In genomic region chr7:19304501-19305412, GRCm38 (mm10) we compare ENCODE assay signal across 9 mouse cellular contexts. TPM values are rescaled to one million over a fixed set of nuclear protein-coding genes. Genes with fewer than 3 reads are reported as not detected.
DNase-seq lines count a peak whose midpoint lies in the region; ATAC-seq and TF ChIP-seq lines count a peak whose summit lies in the region.
"Had no signal": no experiment of that assay in that cellular context is flagged by ENCODE, and none has a peak within 500 bp of the region (broad histone marks: within the 10 kb centered on the region; RNA-seq: fewer than 3 reads in every experiment).

No protein-coding gene starts in this region.

- H3K36me3 ChIP-seq in liver, adult 2 months (ENCODE audit: control insufficient read depth, insufficient read depth, low read length) = no peaks in the 10 kb centered on the region
- no peaks in the 10 kb centered on the region for H3K36me3 ChIP-seq in forebrain, embryonic 12.5 days (replicated peaks)
- no peaks in the 10 kb centered on the region for H3K36me3 ChIP-seq in intestine, postnatal 0 days (ENCODE audit: control insufficient read depth, insufficient read depth)
- no peaks in the 10 kb centered on the region for H3K36me3 ChIP-seq in neural tube, embryonic 12.5 days

- H3K27me3 ChIP-seq in liver, adult 2 months (ENCODE audit: control insufficient read depth, insufficient read depth, low read length) = no peaks in the 10 kb centered on the region
- H3K27me3 ChIP-seq in forebrain, embryonic 12.5 days = peaks cover 73% of the 10 kb centered on the region
- H3K27me3 ChIP-seq in intestine, postnatal 0 days (replicated peaks; ENCODE audit: control insufficient read depth, insufficient read depth, low read length) = peaks cover 60% of the 10 kb centered on the region
- H3K27me3 ChIP-seq in neural tube, embryonic 12.5 days (replicated peaks) = peaks cover 70% of the 10 kb centered on the region

- no peak for TF ChIP-seq POLR2A in liver, adult 2 months (IDR thresholded peaks at IDR 0.05; ENCODE audit: extremely low read depth, insufficient read depth, low read length)

- 9% methylated on average over 48 of the region's 48 CpGs for WGBS in liver, adult 2 months
- 2% methylated on average over 48 of the region's 48 CpGs for WGBS in forebrain, embryonic 12.5 days
- 2% methylated on average over 48 of the region's 48 CpGs for WGBS in intestine, postnatal 0 days
- 2% methylated on average over 48 of the region's 48 CpGs for WGBS in neural tube, embryonic 12.5 days

- peak overlapping the region; percentile 53 for H3K4me2 ChIP-seq in forebrain, embryonic 12.5 days
- H3K4me2 ChIP-seq in intestine, postnatal 0 days (replicated peaks; ENCODE audit: low read depth) = peak overlapping the region; percentile 57
- peak overlapping the region; percentile 54 for H3K4me2 ChIP-seq in neural tube, embryonic 12.5 days (replicated peaks)

- ATAC-seq in forebrain, embryonic 12.5 days (ENCODE audit: low FRiP score) = no peak
- no peak for ATAC-seq in intestine, postnatal 0 days
- no peak for ATAC-seq in neural tube, embryonic 12.5 days (ENCODE audit: low FRiP score, low read depth)

- no peaks in the 10 kb centered on the region for H3K79me2 ChIP-seq in liver, adult 2 months (ENCODE audit: control insufficient read depth, insufficient read depth, low read length)

- no peak for DNase-seq in liver, adult 2 months (ENCODE audit: extremely low read depth, low read depth, low spot score)
- DNase-seq in liver = no peak
- DNase-seq in left cerebral cortex, postnatal 25 days (ENCODE audit: low spot score in 2 of 2) = no peak
- DNase-seq in frontal cortex, adult 2 months (ENCODE audit: extremely low spot score in 1 of 2, low spot score in 1 of 2) = no peak
- DNase-seq in urinary bladder, postnatal 36 days (ENCODE audit: low spot score in 2 of 2) = no peak

- intact Hi-C loops in left cerebral cortex, postnatal 25 days (cut with DNase I) = loop anchor here (5.0 kb wide), 1 partner anchor 127 kb away; the partner anchor contains the start of gene Eml2

- no peak for TF ChIP-seq CTCF in liver, adult 2 months (IDR thresholded peaks at IDR 0.05; ENCODE audit: low read depth, low read length)
- no peak for TF ChIP-seq CTCF in intestine, postnatal 0 days (IDR thresholded peaks at IDR 0.05; ENCODE audit: low read depth)

- H3K27ac ChIP-seq in liver, adult 2 months (replicated peaks; ENCODE audit: insufficient read depth, low read depth, low read length) = no peak overlapping the region
- H3K27ac ChIP-seq in forebrain, embryonic 12.5 days = no peak overlapping the region
- no peak overlapping the region for H3K27ac ChIP-seq in intestine, postnatal 0 days (ENCODE audit: low read depth, low read length)
- H3K27ac ChIP-seq in neural tube, embryonic 12.5 days = no peak overlapping the region

- H3K4me3 ChIP-seq in liver, adult 2 months (ENCODE audit: insufficient read depth, low read depth, low read length) = 0 out of 2 replicates have a peak overlapping the region, but pooled peaks have one; percentile 3
- H3K4me3 ChIP-seq in forebrain, embryonic 12.5 days (replicated peaks) = peak overlapping the region; percentile 38
- peak overlapping the region; percentile 39 for H3K4me3 ChIP-seq in intestine, postnatal 0 days (ENCODE audit: low read depth, low read length)
- peak overlapping the region; percentile 29 for H3K4me3 ChIP-seq in neural tube, embryonic 12.5 days

- H3K9ac ChIP-seq in liver, adult 2 months (ENCODE audit: low read depth, low read length) = no peak overlapping the region
- H3K9ac ChIP-seq in forebrain, embryonic 12.5 days = peak overlapping the region; percentile 41
- H3K9ac ChIP-seq in intestine, postnatal 0 days (ENCODE audit: low read depth, low read length) = 0 out of 2 replicates have a peak overlapping the region, but pooled peaks have one; percentile 2
- H3K9ac ChIP-seq in neural tube, embryonic 12.5 days = peak overlapping the region; percentile 33; the same call in 1 of the 2 replicates

- H3K4me1 ChIP-seq in liver, adult 2 months (ENCODE audit: control insufficient read depth, insufficient read depth, low read length) = no peaks in the 10 kb centered on the region
- H3K4me1 ChIP-seq in forebrain, embryonic 12.5 days = peaks cover 50% of the 10 kb centered on the region
- peaks cover 4% of the 10 kb centered on the region for H3K4me1 ChIP-seq in intestine, postnatal 0 days (replicated peaks; ENCODE audit: control insufficient read depth, insufficient read depth, low read length)
- H3K4me1 ChIP-seq in neural tube, embryonic 12.5 days = peaks cover 43% of the 10 kb centered on the region

- no peaks in the 10 kb centered on the region for H3K9me3 ChIP-seq in forebrain, embryonic 12.5 days
- H3K9me3 ChIP-seq in intestine, postnatal 0 days (ENCODE audit: control insufficient read depth) = no peaks in the 10 kb centered on the region
- no peaks in the 10 kb centered on the region for H3K9me3 ChIP-seq in neural tube, embryonic 12.5 days

RNA-seq across cellular contexts. Expression of gene Fosb, which starts 5.1 kb away (rescaled TPM):
- total RNA-seq in liver, adult 2 months (2014; rRNA removed) = 0.07 and 0.09 TPM in 2 replicates
- polyA plus RNA-seq in liver, adult 2 months (2012; rRNA removed) = 0.06 and 0.11 TPM in 2 replicates
- polyA plus RNA-seq in forebrain, embryonic 12.5 days (2016; fragmentation: Nextera tagmentation; extraction: Ambion mirVana) = 0.24 TPM in 1 of 2 replicates, not detected in the other
- polyA plus RNA-seq in intestine, postnatal 0 days (2015; fragmentation: Nextera tagmentation; extraction: Ambion mirVana) = 0.12 and 0.54 TPM in 2 replicates
- 0.08 TPM in 1 of 2 replicates, not detected in the other for polyA plus RNA-seq in neural tube, embryonic 12.5 days (2016; fragmentation: Nextera tagmentation; extraction: Ambion mirVana)
- total RNA-seq in left cerebral cortex, postnatal 25 days (2021) = 10 to 100 TPM; 21.0 to 26.0 TPM
- 6.3 and 22.4 TPM in 2 replicates for polyA plus RNA-seq in frontal cortex, adult 2 months (2012; rRNA removed)

RNA-seq across cellular contexts. Expression of gene Rtn2, which starts 22.3 kb away (rescaled TPM):
- total RNA-seq in liver, adult 2 months (2014; rRNA removed) = 0.27 and 0.65 TPM in 2 replicates
- 0.62 and 1.1 TPM in 2 replicates for polyA plus RNA-seq in liver, adult 2 months (2012; rRNA removed)
- polyA plus RNA-seq in forebrain, embryonic 12.5 days (2016; fragmentation: Nextera tagmentation; extraction: Ambion mirVana) = 70.3 and 74.1 TPM in 2 replicates
- 7.1 and 9.3 TPM in 2 replicates for polyA plus RNA-seq in intestine, postnatal 0 days (2015; fragmentation: Nextera tagmentation; extraction: Ambion mirVana)
- polyA plus RNA-seq in neural tube, embryonic 12.5 days (2016; fragmentation: Nextera tagmentation; extraction: Ambion mirVana) = 91.1 and 99.1 TPM in 2 replicates
- total RNA-seq in left cerebral cortex, postnatal 25 days (2021) = 100 to 1,000 TPM; 112 TPM
- 128 and 135 TPM in 2 replicates for polyA plus RNA-seq in frontal cortex, adult 2 months (2012; rRNA removed)
- total RNA-seq: hematopoietic stem cell, adult 5-6 weeks had no signal

RNA-seq across cellular contexts. Expression of gene Ppm1n, which starts 24.9 kb away (rescaled TPM):
- total RNA-seq in liver, adult 2 months (2014; rRNA removed) = 0.20 TPM in 1 of 2 replicates, not detected in the other
- polyA plus RNA-seq in liver, adult 2 months (2012; rRNA removed) = 0.13 TPM in 1 of 2 replicates, not detected in the other
- polyA plus RNA-seq in forebrain, embryonic 12.5 days (2016; fragmentation: Nextera tagmentation; extraction: Ambion mirVana) = 0.19 TPM in 1 of 2 replicates, not detected in the other
- 0.12 and 0.14 TPM in 2 replicates for polyA plus RNA-seq in intestine, postnatal 0 days (2015; fragmentation: Nextera tagmentation; extraction: Ambion mirVana)
- polyA plus RNA-seq in neural tube, embryonic 12.5 days (2016; fragmentation: Nextera tagmentation; extraction: Ambion mirVana) = 0.20 TPM in 1 of 2 replicates, not detected in the other
- under 1 TPM in 1 of 2 experiments, not detected in 1; 0.55 TPM for total RNA-seq in left cerebral cortex, postnatal 25 days (2021)
- 0.48 and 0.62 TPM in 2 replicates for polyA plus RNA-seq in frontal cortex, adult 2 months (2012; rRNA removed)
- total RNA-seq: hematopoietic stem cell, adult 5-6 weeks had no signal

RNA-seq across cellular contexts. Expression of gene Vasp, which starts 33.1 kb away (rescaled TPM):
- 6.3 and 11.3 TPM in 2 replicates for total RNA-seq in liver, adult 2 months (2014; rRNA removed)
- polyA plus RNA-seq in liver, adult 2 months (2012; rRNA removed) = 24.2 and 37.1 TPM in 2 replicates
- polyA plus RNA-seq in forebrain, embryonic 12.5 days (2016; fragmentation: Nextera tagmentation; extraction: Ambion mirVana) = 42.4 and 43.0 TPM in 2 replicates
- polyA plus RNA-seq in intestine, postnatal 0 days (2015; fragmentation: Nextera tagmentation; extraction: Ambion mirVana) = 98.5 and 106 TPM in 2 replicates
- polyA plus RNA-seq in neural tube, embryonic 12.5 days (2016; fragmentation: Nextera tagmentation; extraction: Ambion mirVana) = 53.4 and 56.3 TPM in 2 replicates
- 10 to 100 TPM; 13.1 to 14.3 TPM for total RNA-seq in left cerebral cortex, postnatal 25 days (2021)
- polyA plus RNA-seq in frontal cortex, adult 2 months (2012; rRNA removed) = 22.2 and 24.9 TPM in 2 replicates

RNA-seq across cellular contexts. Expression of gene Ercc1, which starts 39.8 kb away (rescaled TPM):
- 6.5 and 6.6 TPM in 2 replicates for total RNA-seq in liver, adult 2 months (2014; rRNA removed)
- 8.5 and 9.4 TPM in 2 replicates for polyA plus RNA-seq in liver, adult 2 months (2012; rRNA removed)
- polyA plus RNA-seq in forebrain, embryonic 12.5 days (2016; fragmentation: Nextera tagmentation; extraction: Ambion mirVana) = 89.7 and 100 TPM in 2 replicates
- polyA plus RNA-seq in intestine, postnatal 0 days (2015; fragmentation: Nextera tagmentation; extraction: Ambion mirVana) = 22.1 and 27.1 TPM in 2 replicates
- polyA plus RNA-seq in neural tube, embryonic 12.5 days (2016; fragmentation: Nextera tagmentation; extraction: Ambion mirVana) = 103 and 104 TPM in 2 replicates
- total RNA-seq in left cerebral cortex, postnatal 25 days (2021) = 10 to 100 TPM; 34.1 to 40.5 TPM
- 49.9 and 53.6 TPM in 2 replicates for polyA plus RNA-seq in frontal cortex, adult 2 months (2012; rRNA removed)
